Mouse (Mus musculus): ENCODE results near the gene Trim45. TPM values are rescaled to one million over a fixed set of nuclear protein-coding genes. Genes with fewer than 3 reads are reported as not detected.

The Trim45 gene
- polyA plus RNA-seq, 1 experiment from 2014 or later = 0.89 TPM

GRCm38 (mm10) chr3:100911498-100912213 is 10.3 kb upstream of the Trim45 start:
- Histone ChIP-seq H3K36me3 (ENCODE audit: inconsistent target) (no peaks in the 10 kb centered on the region), H3K79me2 (ENCODE audit: inconsistent target) (no peaks in the 10 kb centered on the region), H3K27ac (no peak overlapping the region), H3K4me3 (ENCODE audit: inconsistent target) (no peak overlapping the region)
- 83% methylated on average over 6 of the region's 7 CpGs for WGBS (ENCODE audit: missing documents)

GRCm38 (mm10) chr3:100916844-100917243 is 5.2 kb upstream of the Trim45 start:
- WGBS (ENCODE audit: missing documents) = 5% methylated on average over 7 of the region's 7 CpGs
- no peak overlapping the region for H3K4me3 ChIP-seq (ENCODE audit: inconsistent target)
- no peaks in the 10 kb centered on the region for H3K79me2 ChIP-seq (ENCODE audit: inconsistent target)
- H3K36me3 ChIP-seq (ENCODE audit: inconsistent target) = no peaks in the 10 kb centered on the region
- no peak overlapping the region for H3K27ac ChIP-seq

- peak overlapping the region; percentile 70; the same call in 1 of the 2 replicates for H3K4me3 ChIP-seq (ENCODE audit: inconsistent target)
- H3K36me3 ChIP-seq (ENCODE audit: inconsistent target) = no peaks in the 10 kb centered on the region
- H3K27ac ChIP-seq = 0 out of 2 replicates have a peak overlapping the region, but pooled peaks have one; percentile 19
- 17% methylated on average over 9 of the region's 9 CpGs for WGBS (ENCODE audit: missing documents)
- H3K79me2 ChIP-seq (ENCODE audit: inconsistent target) = no peaks in the 10 kb centered on the region
These were observed 1.3 kb upstream of the Trim45 start for GRCm38 (mm10) chr3:100920611-100921140.

DNA sequence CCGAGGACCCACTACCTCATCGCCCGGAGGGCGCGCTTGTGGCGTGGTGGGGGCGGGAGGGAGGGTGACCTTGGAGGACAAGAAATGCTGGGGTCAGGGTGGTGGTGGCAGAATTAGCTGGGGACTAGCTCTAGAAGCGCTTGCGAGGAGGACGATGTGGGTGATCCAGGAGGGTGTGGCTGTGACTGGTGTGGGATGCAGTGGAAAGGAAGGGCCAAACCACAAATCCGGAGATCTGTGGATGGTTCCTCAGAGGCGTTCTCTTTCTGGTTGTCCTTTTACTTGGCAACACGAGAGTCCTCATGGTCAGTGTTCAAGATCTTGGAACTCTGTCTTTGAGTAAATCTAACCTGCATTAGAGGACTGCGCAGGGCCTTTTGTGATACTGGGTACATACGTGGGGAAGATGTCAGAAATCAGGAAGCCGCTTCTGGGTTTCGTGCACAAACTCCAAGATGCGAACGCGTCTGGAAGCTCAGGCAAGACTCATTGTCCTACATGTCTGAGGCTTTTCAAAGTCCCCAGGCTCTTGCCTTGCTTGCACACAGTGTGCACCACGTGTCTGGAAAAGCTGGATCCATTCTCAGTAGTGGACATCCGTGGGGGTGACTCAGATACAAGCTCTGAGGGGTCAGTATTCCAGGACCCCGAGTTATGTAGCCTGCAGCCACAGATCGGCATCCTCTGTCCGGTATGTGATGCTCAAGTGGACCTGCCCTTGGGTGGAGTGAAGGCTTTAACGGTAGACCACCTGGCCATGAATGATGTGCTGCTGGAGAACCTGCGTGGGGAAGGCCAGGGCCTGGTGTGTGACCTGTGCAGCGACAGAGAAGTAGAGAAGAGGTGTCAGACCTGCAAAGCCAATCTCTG is 739 bp downstream of the Trim45 start:
- H3K27ac ChIP-seq = peak overlapping the region; percentile 61
- H3K79me2 ChIP-seq (ENCODE audit: inconsistent target) = no peaks in the 10 kb centered on the region
- WGBS (ENCODE audit: missing documents) = 29% methylated on average over 28 of the region's 28 CpGs
- peak overlapping the region; percentile 70 for H3K4me3 ChIP-seq (ENCODE audit: inconsistent target)
- no peaks in the 10 kb centered on the region for H3K36me3 ChIP-seq (ENCODE audit: inconsistent target)

GRCm38 (mm10) chr3:100924065-100924732 is 2.2 kb downstream of the Trim45 start:
- no peak overlapping the region for H3K4me3 ChIP-seq (ENCODE audit: inconsistent target)
- H3K36me3 ChIP-seq (ENCODE audit: inconsistent target) = no peaks in the 10 kb centered on the region
- WGBS (ENCODE audit: missing documents) = 72% methylated on average over 6 of the region's 6 CpGs
- no peak overlapping the region for H3K27ac ChIP-seq
- H3K79me2 ChIP-seq (ENCODE audit: inconsistent target) = no peaks in the 10 kb centered on the region

DNA sequence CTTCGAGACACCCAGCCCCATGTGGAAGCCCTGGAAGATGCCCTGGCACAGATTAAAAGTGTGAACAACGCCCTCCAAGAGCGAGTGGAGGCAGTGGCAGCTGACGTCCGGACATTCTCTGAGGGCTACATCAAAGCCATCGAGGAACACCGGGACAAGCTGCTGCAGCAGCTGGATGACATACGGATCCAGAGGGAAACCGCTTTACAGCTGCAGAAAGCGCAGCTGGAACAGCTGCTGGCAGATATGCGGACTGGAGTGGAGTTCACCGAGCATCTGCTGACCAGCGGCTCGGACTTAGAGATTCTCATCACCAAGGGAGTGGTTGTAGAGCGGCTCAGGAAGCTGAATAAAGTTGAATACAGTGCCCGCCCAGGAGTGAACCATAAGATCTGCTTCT is 3.2 kb downstream of the Trim45 start:
- Histone ChIP-seq H3K36me3 (ENCODE audit: inconsistent target) (no peaks in the 10 kb centered on the region), H3K27ac (no peak overlapping the region), H3K4me3 (ENCODE audit: inconsistent target) (no peak overlapping the region), H3K79me2 (ENCODE audit: inconsistent target) (no peaks in the 10 kb centered on the region)
- 95% methylated on average over 16 of the region's 16 CpGs for WGBS (ENCODE audit: missing documents)

GRCm38 (mm10) chr3:100931332-100932076 is 9.5 kb downstream of the Trim45 start:
- Histone ChIP-seq H3K27ac (peak overlapping the region; percentile 32), H3K4me3 (ENCODE audit: inconsistent target) (no peak overlapping the region), H3K36me3 (ENCODE audit: inconsistent target) (no peaks in the 10 kb centered on the region), H3K79me2 (ENCODE audit: inconsistent target) (no peaks in the 10 kb centered on the region)
- 97% methylated on average over 23 of the region's 23 CpGs for WGBS (ENCODE audit: missing documents)

DNA sequence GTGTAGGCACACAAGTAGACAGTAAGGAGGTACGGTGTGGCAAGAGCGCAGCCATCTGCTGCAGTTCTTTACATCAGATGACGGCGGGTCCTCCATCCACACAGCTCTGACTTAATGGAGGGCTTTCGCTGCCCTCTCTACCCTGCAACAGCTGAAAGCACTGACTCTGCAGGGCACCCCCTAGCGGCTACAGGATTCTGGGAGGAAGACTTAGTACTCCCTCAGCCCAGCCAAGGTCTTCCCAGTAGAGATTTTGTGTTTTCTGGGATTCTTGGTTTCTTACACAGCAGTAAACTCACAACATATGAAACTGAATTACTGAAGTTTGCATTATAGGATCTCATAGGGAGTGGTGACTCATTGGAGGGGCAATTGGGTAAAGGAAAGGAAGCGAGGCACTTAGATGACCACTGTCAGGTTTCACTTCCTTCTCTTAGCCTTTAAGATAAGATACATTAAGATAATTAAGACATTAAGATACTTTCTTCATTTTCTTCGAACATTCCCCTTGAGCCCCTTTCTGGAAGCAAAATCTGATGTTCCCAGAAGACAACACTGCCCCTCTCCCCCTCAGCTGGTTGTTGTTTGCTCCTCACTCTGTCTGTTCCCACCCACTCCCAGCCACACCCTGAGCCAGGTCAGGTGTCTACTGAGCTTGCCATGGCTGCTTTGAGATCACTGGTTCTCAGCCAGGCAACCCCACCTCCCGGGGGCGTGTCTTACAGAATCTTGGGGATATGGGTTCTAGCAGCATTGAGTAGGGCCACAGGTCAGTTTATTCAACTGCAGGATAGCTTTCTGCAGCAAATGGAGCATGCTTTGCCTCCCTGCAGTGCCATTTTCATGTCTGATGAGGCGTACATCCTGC is 10.3 kb downstream of the Trim45 start:
- Histone ChIP-seq H3K79me2 (ENCODE audit: inconsistent target) (no peaks in the 10 kb centered on the region), H3K4me3 (ENCODE audit: inconsistent target) (no peak overlapping the region), H3K36me3 (ENCODE audit: inconsistent target) (no peaks in the 10 kb centered on the region), H3K27ac (peak overlapping the region; percentile 32)
- WGBS (ENCODE audit: missing documents) = 65% methylated on average over 11 of the region's 11 CpGs

DNA sequence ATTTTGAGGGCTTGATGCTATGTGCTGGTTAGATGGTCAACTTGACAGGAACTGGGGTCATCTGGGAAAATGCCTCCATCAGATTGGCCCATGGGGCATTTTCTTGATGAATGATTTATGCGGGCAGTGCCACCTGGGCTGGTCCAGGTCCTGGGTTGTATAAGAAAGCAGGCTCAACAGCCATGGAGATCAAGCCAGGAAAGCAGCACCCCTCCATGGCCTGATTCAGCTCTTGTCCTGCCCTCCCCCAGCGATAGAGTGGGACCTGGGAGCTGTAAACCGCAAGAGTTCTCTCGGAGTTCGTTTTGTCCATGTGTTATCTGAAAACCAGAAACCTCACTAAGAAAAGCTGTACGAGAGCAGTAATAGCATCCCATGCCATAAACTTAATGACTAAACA is 13.5 kb downstream of the Trim45 start:
- Histone ChIP-seq H3K4me3 (ENCODE audit: inconsistent target) (no peak overlapping the region), H3K27ac (no peak overlapping the region), H3K79me2 (ENCODE audit: inconsistent target) (no peaks in the 10 kb centered on the region), H3K36me3 (ENCODE audit: inconsistent target) (peaks cover 20% of the 10 kb centered on the region; the same call in 1 of the 2 replicates)
- 98% methylated on average over 6 of the region's 6 CpGs for WGBS (ENCODE audit: missing documents)

DNA sequence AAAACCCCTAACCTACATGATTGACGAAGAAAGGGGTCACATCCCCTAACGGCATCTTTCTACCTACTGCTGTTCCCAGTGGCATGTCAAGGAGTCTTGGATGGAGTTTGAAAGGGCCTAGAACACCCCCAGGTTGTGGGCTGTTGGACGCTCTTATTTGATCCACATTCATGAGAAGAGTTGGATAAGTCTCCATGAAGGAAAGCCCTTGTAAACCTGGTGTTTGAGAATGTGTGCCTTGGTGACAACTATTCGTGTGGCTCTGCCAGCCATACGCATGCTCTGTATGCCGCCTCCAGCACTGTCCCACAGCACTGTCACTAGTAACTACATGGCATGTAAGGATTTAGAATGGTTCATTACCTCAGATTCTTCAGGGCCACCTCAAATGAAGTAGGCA is 14.2 kb downstream of the Trim45 start:
- WGBS (ENCODE audit: missing documents) = 98% methylated on average over 5 of the region's 6 CpGs
- Histone ChIP-seq H3K79me2 (ENCODE audit: inconsistent target) (no peaks in the 10 kb centered on the region), H3K36me3 (ENCODE audit: inconsistent target) (peaks cover 27% of the 10 kb centered on the region), H3K4me3 (ENCODE audit: inconsistent target) (no peak overlapping the region), H3K27ac (no peak overlapping the region)

DNA sequence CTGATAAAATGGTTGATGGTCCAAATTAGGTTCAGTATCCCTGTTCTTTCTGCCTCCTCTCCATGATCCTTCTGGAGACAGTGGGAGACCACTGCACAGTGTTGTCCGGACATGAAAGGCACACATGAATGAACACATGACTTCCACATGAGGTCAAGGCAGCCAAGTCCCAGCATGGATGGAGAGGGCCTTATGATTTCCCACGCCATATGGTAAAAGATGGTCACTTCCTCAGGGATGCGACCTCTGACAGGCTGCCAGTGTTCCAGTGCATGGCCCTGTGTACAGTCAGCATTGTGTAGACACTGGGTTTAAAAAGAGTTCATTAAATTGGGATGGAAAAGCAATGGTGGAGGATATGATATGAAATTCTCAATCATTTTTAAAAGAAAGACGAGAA is 16.2 kb downstream of the Trim45 start:
- H3K36me3 ChIP-seq (ENCODE audit: inconsistent target) = peaks cover 38% of the 10 kb centered on the region

GRCm38 (mm10) chr3:100940496-100941037 is 18.6 kb downstream of the Trim45 start:
- Histone ChIP-seq H3K36me3 (ENCODE audit: inconsistent target) (peaks cover 54% of the 10 kb centered on the region), H3K4me3 (ENCODE audit: inconsistent target) (no peak overlapping the region), H3K79me2 (ENCODE audit: inconsistent target) (no peaks in the 10 kb centered on the region), H3K27ac (no peak overlapping the region)
- 96% methylated on average over 4 of the region's 4 CpGs for WGBS (ENCODE audit: missing documents)

More for the DNA sequence above, 16.2 kb downstream of the Trim45 start:
- H3K27ac ChIP-seq = no peak overlapping the region
- 96% methylated on average over 4 of the region's 4 CpGs for WGBS (ENCODE audit: missing documents)
- H3K4me3 ChIP-seq (ENCODE audit: inconsistent target) = no peak overlapping the region
- H3K79me2 ChIP-seq (ENCODE audit: inconsistent target) = no peaks in the 10 kb centered on the region

GRCm38 (mm10) chr3:100947286-100947685 is 25.3 kb downstream of the Trim45 start:
- 100% methylated on average over 8 of the region's 8 CpGs for WGBS (ENCODE audit: missing documents)
- peaks cover 82% of the 10 kb centered on the region for H3K36me3 ChIP-seq (ENCODE audit: inconsistent target)
- H3K79me2 ChIP-seq (ENCODE audit: inconsistent target) = no peaks in the 10 kb centered on the region
- no peak overlapping the region for H3K27ac ChIP-seq
- H3K4me3 ChIP-seq (ENCODE audit: inconsistent target) = no peak overlapping the region

Data from macrophage (primary cell).